9 mouse cellular contexts compared by ENCODE assay signal in genomic region chr15:78254751-78255150, GRCm38 (mm10). TPM values are rescaled to one million over a fixed set of nuclear protein-coding genes. Genes with fewer than 3 reads are reported as not detected.
A peak's percentile ranks its signal among the peaks of the same experiment; 100 is the strongest.
DNase-seq lines count a peak whose midpoint lies in the region; ATAC-seq and TF ChIP-seq lines count a peak whose summit lies in the region.
"Had no signal": no experiment of that assay in that cellular context is flagged by ENCODE, and none has a peak within 500 bp of the region (broad histone marks: within the 10 kb centered on the region; RNA-seq: fewer than 3 reads in every experiment).

No protein-coding gene starts in this region.

- DNase-seq in NIH3T3 (ENCODE audit: low read depth), result peak; percentile 74
- peak; percentile 56 to 61 for DNase-seq in cerebellum, postnatal 36 days
- DNase-seq in liver, embryonic 14.5 days (ENCODE audit: low read depth in 3 of 3, low spot score in 3 of 3), result no peak
- DNase-seq in right cerebral cortex, postnatal 25 days, result peak; percentile 25

- H3K9me3 ChIP-seq in intestine, postnatal 0 days (ENCODE audit: control insufficient read depth), result no peaks in the 10 kb centered on the region
- H3K9me3 ChIP-seq in intestine, embryonic 16.5 days (ENCODE audit: control insufficient read depth, low read length), result no peaks in the 10 kb centered on the region
- H3K9me3 ChIP-seq in hindbrain, embryonic 13.5 days, result no peaks in the 10 kb centered on the region
- no peaks in the 10 kb centered on the region for H3K9me3 ChIP-seq in liver, embryonic 14.5 days (ENCODE audit: control insufficient read depth, low read length)
- H3K9me3 ChIP-seq: heart, embryonic 13.5 days had no signal

- no peaks in the 10 kb centered on the region for H3K36me3 ChIP-seq in intestine, postnatal 0 days (ENCODE audit: control insufficient read depth, insufficient read depth)
- H3K36me3 ChIP-seq in intestine, embryonic 16.5 days (ENCODE audit: control insufficient read depth, insufficient read depth, low read length), result no peaks in the 10 kb centered on the region
- no peaks in the 10 kb centered on the region for H3K36me3 ChIP-seq in hindbrain, embryonic 13.5 days
- no peaks in the 10 kb centered on the region for H3K36me3 ChIP-seq in liver, embryonic 14.5 days (replicated peaks; ENCODE audit: control insufficient read depth, insufficient read depth, low read depth)
- H3K36me3 ChIP-seq: heart, embryonic 13.5 days had no signal

- ATAC-seq in intestine, postnatal 0 days, result no peak
- no peak for ATAC-seq in intestine, embryonic 16.5 days
- ATAC-seq in hindbrain, embryonic 13.5 days (ENCODE audit: low FRiP score), result no peak
- no peak for ATAC-seq in liver, embryonic 14.5 days (ENCODE audit: insufficient read depth)
- ATAC-seq in megakaryocyte-erythroid progenitor cell, adult 5-6 weeks (replicated peaks; ENCODE audit: low FRiP score, low TSS enrichment, poor library complexity, severe bottlenecking), result no peak

- H3K27me3 ChIP-seq in intestine, postnatal 0 days (replicated peaks; ENCODE audit: control insufficient read depth, insufficient read depth, low read length), result no peaks in the 10 kb centered on the region; the same call in 1 of the 2 replicates
- 0 out of 2 replicates have a peak, but pooled peaks cover 6% of the 10 kb centered on the region for H3K27me3 ChIP-seq in intestine, embryonic 16.5 days (replicated peaks; ENCODE audit: control insufficient read depth, insufficient read depth, low read length)
- H3K27me3 ChIP-seq in hindbrain, embryonic 13.5 days, result peaks cover 22% of the 10 kb centered on the region
- no peaks in the 10 kb centered on the region for H3K27me3 ChIP-seq in liver, embryonic 14.5 days (ENCODE audit: control insufficient read depth, insufficient read depth, low read length)

- 30% methylated on average over 20 of the region's 20 CpGs for WGBS in intestine, postnatal 0 days
- 21% methylated on average over 20 of the region's 20 CpGs for WGBS in intestine, embryonic 16.5 days
- 27% methylated on average over 20 of the region's 20 CpGs for WGBS in hindbrain, embryonic 13.5 days
- 19% methylated on average over 20 of the region's 20 CpGs for WGBS in liver, embryonic 14.5 days (ENCODE audit: insufficient replicate concordance)

- H3K4me2 ChIP-seq in intestine, postnatal 0 days (replicated peaks; ENCODE audit: low read depth), result no peak overlapping the region
- no peak overlapping the region for H3K4me2 ChIP-seq in intestine, embryonic 16.5 days (ENCODE audit: low read depth, low read length)
- 0 out of 2 replicates have a peak overlapping the region, but pooled peaks have one; percentile 27 for H3K4me2 ChIP-seq in hindbrain, embryonic 13.5 days
- H3K4me2 ChIP-seq in liver, embryonic 14.5 days (ENCODE audit: low read depth), result no peak overlapping the region
- H3K4me2 ChIP-seq: heart, embryonic 13.5 days had no signal

- no peaks in the 10 kb centered on the region for H3K4me1 ChIP-seq in intestine, postnatal 0 days (replicated peaks; ENCODE audit: control insufficient read depth, insufficient read depth, low read length)
- H3K4me1 ChIP-seq in intestine, embryonic 16.5 days (ENCODE audit: control insufficient read depth, insufficient read depth, low read length), result no peaks in the 10 kb centered on the region
- no peaks in the 10 kb centered on the region for H3K4me1 ChIP-seq in hindbrain, embryonic 13.5 days (replicated peaks)
- peaks cover 2 to 13% of the 10 kb centered on the region in 2 experiments; a peak in 3 of 4 replicates for H3K4me1 ChIP-seq in liver, embryonic 14.5 days (replicated peaks; ENCODE audit: control insufficient read depth in 2 of 2, insufficient read depth in 2 of 2, low read length in 1 of 2)

- no peak for TF ChIP-seq EP300 in liver, embryonic 14.5 days (IDR thresholded peaks at IDR 0.05; ENCODE audit: low read depth)

- peak; percentile 61 for TF ChIP-seq CTCF in intestine, postnatal 0 days (IDR thresholded peaks at IDR 0.05; ENCODE audit: low read depth)
- peak; percentile 58 for TF ChIP-seq CTCF in liver, embryonic 14.5 days (IDR thresholded peaks at IDR 0.05; ENCODE audit: low read depth)

- no peak overlapping the region for H3K4me3 ChIP-seq in intestine, postnatal 0 days (ENCODE audit: low read depth, low read length)
- H3K4me3 ChIP-seq in intestine, embryonic 16.5 days (ENCODE audit: low read length), result no peak overlapping the region
- no peak overlapping the region for H3K4me3 ChIP-seq in hindbrain, embryonic 13.5 days
- H3K4me3 ChIP-seq in liver, embryonic 14.5 days (ENCODE audit: insufficient read depth in 1 of 2, low read depth in 2 of 2, low read length in 2 of 2), result no peak overlapping the region
- H3K4me3 ChIP-seq: heart, embryonic 13.5 days had no signal

- no peak overlapping the region for H3K9ac ChIP-seq in intestine, postnatal 0 days (ENCODE audit: low read depth, low read length)
- H3K9ac ChIP-seq in intestine, embryonic 16.5 days (ENCODE audit: low read depth, low read length), result no peak overlapping the region
- H3K9ac ChIP-seq in hindbrain, embryonic 13.5 days, result no peak overlapping the region
- H3K9ac ChIP-seq in liver, embryonic 14.5 days (replicated peaks), result no peak overlapping the region
- H3K9ac ChIP-seq: heart, embryonic 13.5 days had no signal

- H3K27ac ChIP-seq in intestine, postnatal 0 days (ENCODE audit: low read depth, low read length), result no peak overlapping the region
- no peak overlapping the region for H3K27ac ChIP-seq in intestine, embryonic 16.5 days (ENCODE audit: low read length)
- no peak overlapping the region for H3K27ac ChIP-seq in hindbrain, embryonic 13.5 days
- H3K27ac ChIP-seq in liver, embryonic 14.5 days, result no peak overlapping the region
- H3K27ac ChIP-seq: heart, embryonic 13.5 days had no signal

RNA-seq across cellular contexts. Expression of gene Ncf4, which starts 10.2 kb away (rescaled TPM):
- polyA plus RNA-seq in intestine, postnatal 0 days (2015; fragmentation: Nextera tagmentation; extraction: Ambion mirVana), result 2.5 and 2.8 TPM in 2 replicates
- 4.2 and 5.6 TPM in 2 replicates for polyA plus RNA-seq in intestine, embryonic 16.5 days (2015; fragmentation: Nextera tagmentation; extraction: Ambion mirVana)
- polyA plus RNA-seq in hindbrain, embryonic 13.5 days (2015; fragmentation: Nextera tagmentation; extraction: Ambion mirVana), result 1.5 and 2.2 TPM in 2 replicates
- 23.8 and 32.0 TPM in 2 replicates for polyA plus RNA-seq in liver, embryonic 14.5 days (2012; rRNA removed)
- polyA plus RNA-seq in liver, embryonic 14.5 days (2014; fragmentation: Nextera tagmentation; extraction: Ambion mirVana), result 32.9 and 38.8 TPM in 2 replicates
- 2.9 and 6.6 TPM in 2 replicates for total RNA-seq in megakaryocyte-erythroid progenitor cell, adult 5-6 weeks (2014; fragmentation: Nextera tagmentation)
- 4.8 TPM in 2 replicates for total RNA-seq in megakaryocyte-erythroid progenitor cell, adult 5-6 weeks (2017)

RNA-seq across cellular contexts. Expression of gene Pvalb, which starts 48.6 kb away (rescaled TPM):
- polyA plus RNA-seq in intestine, postnatal 0 days (2015; fragmentation: Nextera tagmentation; extraction: Ambion mirVana), result not detected in 2 replicates
- not detected in 2 replicates for polyA plus RNA-seq in intestine, embryonic 16.5 days (2015; fragmentation: Nextera tagmentation; extraction: Ambion mirVana)
- polyA plus RNA-seq in hindbrain, embryonic 13.5 days (2015; fragmentation: Nextera tagmentation; extraction: Ambion mirVana), result 6.7 and 13.6 TPM in 2 replicates
- not detected in 2 replicates for polyA plus RNA-seq in liver, embryonic 14.5 days (2012; rRNA removed)
- not detected in 2 replicates for polyA plus RNA-seq in liver, embryonic 14.5 days (2014; fragmentation: Nextera tagmentation; extraction: Ambion mirVana)
- total RNA-seq in megakaryocyte-erythroid progenitor cell, adult 5-6 weeks (2014; fragmentation: Nextera tagmentation), result not detected in 2 replicates
- total RNA-seq in megakaryocyte-erythroid progenitor cell, adult 5-6 weeks (2017), result not detected in 2 replicates

RNA-seq across cellular contexts. Expression of gene Csf2rb2, which starts 50.8 kb away (rescaled TPM):
- polyA plus RNA-seq in intestine, postnatal 0 days (2015; fragmentation: Nextera tagmentation; extraction: Ambion mirVana), result 0.31 and 0.42 TPM in 2 replicates
- polyA plus RNA-seq in intestine, embryonic 16.5 days (2015; fragmentation: Nextera tagmentation; extraction: Ambion mirVana), result 0.24 and 0.32 TPM in 2 replicates
- 0.06 and 0.21 TPM in 2 replicates for polyA plus RNA-seq in hindbrain, embryonic 13.5 days (2015; fragmentation: Nextera tagmentation; extraction: Ambion mirVana)
- polyA plus RNA-seq in liver, embryonic 14.5 days (2012; rRNA removed), result 1.6 and 1.9 TPM in 2 replicates
- 1.1 and 1.2 TPM in 2 replicates for polyA plus RNA-seq in liver, embryonic 14.5 days (2014; fragmentation: Nextera tagmentation; extraction: Ambion mirVana)
- 2.4 TPM in 1 of 2 replicates, not detected in the other for total RNA-seq in megakaryocyte-erythroid progenitor cell, adult 5-6 weeks (2014; fragmentation: Nextera tagmentation)
- 0.30 TPM in 1 of 2 replicates, not detected in the other for total RNA-seq in megakaryocyte-erythroid progenitor cell, adult 5-6 weeks (2017)

Comparison
In these comparisons a context has a peak if more than half of its experiments do, and no peak if none do; other contexts are left out.
1. DNase-seq: peak in NIH3T3 (single experiment), cerebellum, postnatal 36 days (2 of 2) and right cerebral cortex, postnatal 25 days (single experiment); none in liver, embryonic 14.5 days (0 of 3).